1 mouse cellular context compared by ENCODE assay signal in the genomic region with DNA sequence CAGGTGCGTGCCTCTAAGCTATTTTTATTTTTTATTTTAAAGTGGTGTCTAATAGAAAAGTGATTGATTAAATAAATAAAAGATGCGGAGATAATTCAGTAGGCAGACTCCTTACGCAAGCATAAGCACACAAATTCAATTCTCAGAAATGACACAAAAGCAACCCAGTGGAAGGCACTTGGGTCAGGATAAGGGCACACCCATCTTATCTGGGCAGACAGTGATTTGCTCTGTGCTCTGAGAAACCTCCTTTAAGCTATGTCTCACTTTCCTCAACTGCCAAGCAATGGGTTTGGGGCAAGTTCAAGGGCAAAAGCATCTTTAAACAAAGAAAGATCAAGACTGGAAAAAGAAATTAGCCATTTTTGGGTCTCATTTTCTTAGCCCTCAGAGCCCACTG.
TF ChIP-seq lines count a peak whose summit lies in the region.

No protein-coding gene starts in this region.

TF ChIP-seq in MEL, 35 proteins besides CTCF, POLR2A, EP300 and RAD21 (continued from another document):
- TF ChIP-seq ZNF384 (IDR thresholded peaks at IDR 0.05; ENCODE audit: low read depth, low read length), result no peak
- peak; percentile 58 for TF ChIP-seq TAL1 (IDR thresholded peaks at IDR 0.05; ENCODE audit: low read length)
- no peak for TF ChIP-seq MAFK (IDR thresholded peaks at IDR 0.05; ENCODE audit: borderline replicate concordance, low read depth, low read length)
- no peak for TF ChIP-seq MAZ (IDR thresholded peaks at IDR 0.05; ENCODE audit: low read depth, low read length)
- TF ChIP-seq ETS1 (IDR thresholded peaks at IDR 0.05; ENCODE audit: low read depth, low read length), result peak; percentile 34; the same call in 1 of the 2 replicates
- TF ChIP-seq MEF2A (IDR thresholded peaks at IDR 0.05; ENCODE audit: extremely low read depth, insufficient replicate concordance, low read depth, low read length, poor library complexity, severe bottlenecking), result no peak
- peak; percentile 99 for TF ChIP-seq RCOR1 (IDR thresholded peaks at IDR 0.05; ENCODE audit: low read depth, low read length)
- no peak for TF ChIP-seq CHD2 (IDR thresholded peaks at IDR 0.05; ENCODE audit: low read length)
- TF ChIP-seq ELF1 (IDR thresholded peaks at IDR 0.05; ENCODE audit: low read depth, low read length), result no peak
- TF ChIP-seq MXI1 (IDR thresholded peaks at IDR 0.05; ENCODE audit: low read depth, low read length), result no peak
- peak; percentile 46 for TF ChIP-seq TCF12 (IDR thresholded peaks at IDR 0.05; ENCODE audit: low read depth, low read length)
- no peak for TF ChIP-seq TBP (IDR thresholded peaks at IDR 0.05; ENCODE audit: low read depth, low read length)
- TF ChIP-seq BHLHE40 (IDR thresholded peaks at IDR 0.05; ENCODE audit: borderline replicate concordance, low read depth, low read length), result no peak
- no peak for TF ChIP-seq HCFC1 (IDR thresholded peaks at IDR 0.05; ENCODE audit: low read depth, low read length)
- no peak for TF ChIP-seq JUND (IDR thresholded peaks at IDR 0.05; ENCODE audit: low read depth, low read length)
TF ChIP-seq in MEL: peak in this region for 5.
